Mouse (Mus musculus): Measurements from ENCODE around the gene Gm20696. TPM values are rescaled to one million over a fixed set of nuclear protein-coding genes. Genes with fewer than 3 reads are reported as not detected.
A peak's percentile ranks its signal among the peaks of the same experiment; 100 is the strongest.

Gm20696 gene
- total RNA-seq, 2 experiments from 2014 or later, result 0.73 to 0.90 TPM

- no peak for DNase-seq
- intact Hi-C loops (cut with DNase I; ENCODE audit: low total_unique reads), result no loop called here
Measured at GRCm38 (mm10) chr6:99527457-99528105, 139.0 kb downstream of the Gm20696 start.

DNA sequence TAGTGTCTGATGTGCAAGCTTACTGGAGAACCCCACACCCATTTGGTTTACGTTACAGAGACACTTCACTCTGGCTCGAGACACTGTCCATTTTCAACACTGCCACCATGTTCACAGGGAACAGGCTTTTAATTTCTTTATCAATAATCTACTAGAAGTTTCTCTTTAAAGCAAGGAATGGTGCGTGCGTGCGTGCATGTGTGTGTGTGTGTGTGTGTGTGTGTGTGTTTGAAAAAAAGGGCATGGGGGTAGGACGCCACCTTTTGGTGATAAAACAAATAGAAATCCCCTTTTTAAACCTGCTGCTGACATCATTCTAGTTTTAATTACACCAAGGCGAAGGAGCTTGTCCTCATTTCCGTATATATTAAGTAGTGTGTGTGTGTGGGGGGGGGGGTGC, 141.2 kb downstream of the Gm20696 start:
- DNase-seq, result peak; percentile 9
- intact Hi-C loops (cut with DNase I; ENCODE audit: low total_unique reads), result no loop called here

- DNase-seq, result no peak
- intact Hi-C loops (cut with DNase I; ENCODE audit: low total_unique reads), result no loop called here
Measured at GRCm38 (mm10) chr6:99523679-99524370, 142.8 kb downstream of the Gm20696 start.

- DNase-seq, result peak; percentile 77
- intact Hi-C loops (cut with DNase I; ENCODE audit: low total_unique reads), result no loop called here
Measured at GRCm38 (mm10) chr6:99523109-99523632, 143.4 kb downstream of the Gm20696 start.

- intact Hi-C loops (cut with DNase I; ENCODE audit: low total_unique reads), result no loop called here
- peak; percentile 61 for DNase-seq
Measured at GRCm38 (mm10) chr6:99522359-99523108, 144.1 kb downstream of the Gm20696 start, which contains the start of gene Foxp1. Gene Foxp1, minus strand, starts transcription at chr6:99522721.

- peak; percentile 53 for DNase-seq
- intact Hi-C loops (cut with DNase I; ENCODE audit: low total_unique reads), result no loop called here
Measured at GRCm38 (mm10) chr6:99521641-99522358, 144.8 kb downstream of the Gm20696 start.

GRCm38 (mm10) chr6:99521038-99521640, 145.5 kb downstream of the Gm20696 start:
- intact Hi-C loops (cut with DNase I; ENCODE audit: low total_unique reads), result no loop called here
- DNase-seq, result peak; percentile 52

DNA sequence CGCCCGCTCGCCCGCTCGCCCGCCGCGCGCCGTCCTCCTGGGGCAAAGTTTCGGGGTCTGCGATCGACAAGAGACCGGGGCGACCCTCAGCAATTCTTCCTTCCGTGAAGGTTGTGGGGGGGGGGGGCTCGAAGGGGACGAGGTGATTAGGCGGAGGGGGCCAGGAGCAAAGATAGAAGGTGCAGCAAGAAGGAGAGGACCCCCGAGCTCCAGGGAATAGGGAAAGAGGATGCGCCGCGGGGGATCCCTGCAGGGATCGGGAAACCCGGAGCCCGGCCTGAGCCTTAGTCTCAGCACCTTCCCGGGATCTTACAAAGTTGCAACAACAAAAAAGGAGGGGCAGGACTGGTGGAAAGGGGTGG, 145.9 kb downstream of the Gm20696 start:
- DNase-seq, result no peak
- intact Hi-C loops (cut with DNase I; ENCODE audit: low total_unique reads), result no loop called here

DNA sequence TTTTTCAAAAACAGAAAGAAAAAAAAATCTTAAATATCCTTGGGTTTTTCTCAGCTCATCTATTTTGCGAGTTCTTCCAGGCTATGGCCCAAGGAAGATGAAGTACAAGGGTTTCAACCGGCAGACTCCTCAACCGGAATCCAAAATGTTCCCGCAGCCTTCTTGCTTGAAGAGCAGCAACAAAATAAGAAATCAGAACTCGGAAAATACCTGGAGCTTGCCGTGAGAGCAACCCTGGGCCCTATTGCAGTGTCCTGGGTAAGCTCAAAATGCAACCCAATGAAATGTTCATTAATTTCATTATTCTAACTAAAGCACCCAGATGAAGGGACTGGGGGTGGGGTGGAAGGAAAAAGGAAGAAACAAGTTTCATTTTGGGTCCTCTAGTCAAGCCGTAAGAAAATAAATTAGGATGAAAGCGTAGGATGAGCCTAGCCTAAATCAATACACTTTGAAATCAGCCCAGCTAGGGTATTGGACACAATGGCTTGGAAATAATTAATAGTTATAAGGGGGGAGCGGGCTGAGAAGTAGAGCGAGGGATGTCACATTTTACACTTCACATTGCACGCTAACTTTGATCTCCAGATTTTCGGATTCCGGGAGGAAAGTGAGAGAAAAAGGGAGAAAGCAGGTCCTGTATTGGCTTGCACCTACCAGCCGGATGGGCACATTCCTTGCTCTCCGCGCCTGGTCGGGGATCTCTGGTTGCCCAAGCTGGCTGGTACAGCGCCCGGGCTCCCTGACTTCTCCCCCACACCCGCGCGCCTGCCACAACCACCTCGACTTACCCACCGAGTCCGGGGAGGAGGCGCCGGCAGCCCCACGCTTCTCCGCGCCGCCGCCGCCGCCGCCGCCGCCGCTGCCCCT, 146.6 kb downstream of the Gm20696 start:
- peak; percentile 38 for DNase-seq
- intact Hi-C loops (cut with DNase I; ENCODE audit: low total_unique reads), result no loop called here

DNA sequence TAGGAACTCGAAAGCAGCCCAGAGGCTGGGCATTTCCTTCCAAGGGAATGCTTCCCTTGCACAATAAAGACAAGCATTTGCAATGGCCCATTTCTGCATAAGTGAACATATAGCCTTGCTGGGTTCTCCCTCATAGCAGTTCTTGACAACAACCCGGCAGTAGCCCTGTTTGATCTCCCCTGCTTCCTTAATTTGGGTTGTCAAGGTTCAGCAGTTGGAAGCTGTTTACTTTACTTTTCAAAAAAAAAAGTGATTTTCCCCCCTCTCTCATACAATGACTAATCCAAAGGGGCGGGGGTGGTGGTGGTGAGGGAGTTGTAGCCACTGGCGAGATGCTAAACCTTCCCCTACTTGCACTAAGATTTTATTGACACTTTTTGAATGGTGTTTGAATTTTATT, 147.5 kb downstream of the Gm20696 start:
- intact Hi-C loops (cut with DNase I; ENCODE audit: low total_unique reads), result no loop called here
- DNase-seq, result no peak

DNA sequence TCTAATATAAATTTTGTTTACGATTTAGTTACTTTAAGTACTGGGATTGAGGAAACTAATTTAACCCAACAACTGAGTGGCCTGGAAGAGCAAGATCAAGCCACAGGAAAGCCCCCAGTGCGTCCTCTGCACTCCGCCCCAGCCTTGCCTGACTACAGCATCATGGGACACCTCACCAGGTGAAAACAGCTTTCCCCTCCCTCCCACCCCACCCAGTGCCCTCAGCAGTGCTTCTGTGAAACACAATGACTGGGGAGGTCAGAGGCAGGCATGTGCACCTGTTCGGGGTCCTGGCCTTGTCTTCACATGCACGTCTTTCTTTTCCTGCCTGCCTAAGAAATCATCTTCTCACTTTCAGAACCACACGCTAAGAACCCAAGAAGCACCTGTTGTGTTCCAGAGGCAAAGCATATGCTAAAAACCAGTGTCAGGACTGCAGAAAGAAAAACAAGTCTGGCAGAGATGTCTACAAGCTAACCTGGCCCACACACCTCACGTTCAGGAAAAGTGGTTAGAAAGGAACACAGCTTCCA, 150.9 kb downstream of the Gm20696 start:
- DNase-seq, result no peak
- intact Hi-C loops (cut with DNase I; ENCODE audit: low total_unique reads), result no loop called here

GRCm38 (mm10) chr6:99511862-99512261, 154.7 kb downstream of the Gm20696 start:
- DNase-seq, result no peak
- intact Hi-C loops (cut with DNase I; ENCODE audit: low total_unique reads), result no loop called here

GRCm38 (mm10) chr6:99509189-99509592, 157.4 kb downstream of the Gm20696 start:
- intact Hi-C loops (cut with DNase I; ENCODE audit: low total_unique reads), result no loop called here
- DNase-seq, result peak; percentile 28

- intact Hi-C loops (cut with DNase I; ENCODE audit: low total_unique reads), result no loop called here
- DNase-seq, result no peak
Measured at GRCm38 (mm10) chr6:99506816-99507215, 159.8 kb downstream of the Gm20696 start.

- intact Hi-C loops (cut with DNase I; ENCODE audit: low total_unique reads), result no loop called here
- no peak for DNase-seq
Measured at GRCm38 (mm10) chr6:99503741-99504140, 162.9 kb downstream of the Gm20696 start.

DNA sequence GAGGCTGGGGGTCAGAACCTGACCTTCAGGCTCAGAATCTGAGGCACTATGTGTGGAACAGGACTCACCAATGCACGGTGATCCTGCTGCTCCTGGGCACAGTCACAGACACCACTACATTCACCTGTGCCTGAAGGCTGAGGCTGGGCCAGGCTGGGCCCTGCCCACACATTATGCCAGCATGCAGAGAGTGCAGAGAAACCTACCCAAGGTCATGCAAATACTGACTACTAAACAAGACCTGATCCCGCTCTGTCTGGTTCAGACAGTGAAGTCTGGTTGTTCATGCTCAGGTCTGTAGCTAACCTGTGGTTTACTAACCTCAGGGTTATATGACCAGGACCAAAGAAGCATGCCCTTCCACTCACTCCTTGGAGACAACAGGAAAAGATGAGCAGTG, 163.9 kb downstream of the Gm20696 start:
- no peak for DNase-seq
- intact Hi-C loops (cut with DNase I; ENCODE audit: low total_unique reads), result no loop called here

GRCm38 (mm10) chr6:99502314-99502713, 164.3 kb downstream of the Gm20696 start:
- DNase-seq, result no peak
- intact Hi-C loops (cut with DNase I; ENCODE audit: low total_unique reads), result no loop called here

DNA sequence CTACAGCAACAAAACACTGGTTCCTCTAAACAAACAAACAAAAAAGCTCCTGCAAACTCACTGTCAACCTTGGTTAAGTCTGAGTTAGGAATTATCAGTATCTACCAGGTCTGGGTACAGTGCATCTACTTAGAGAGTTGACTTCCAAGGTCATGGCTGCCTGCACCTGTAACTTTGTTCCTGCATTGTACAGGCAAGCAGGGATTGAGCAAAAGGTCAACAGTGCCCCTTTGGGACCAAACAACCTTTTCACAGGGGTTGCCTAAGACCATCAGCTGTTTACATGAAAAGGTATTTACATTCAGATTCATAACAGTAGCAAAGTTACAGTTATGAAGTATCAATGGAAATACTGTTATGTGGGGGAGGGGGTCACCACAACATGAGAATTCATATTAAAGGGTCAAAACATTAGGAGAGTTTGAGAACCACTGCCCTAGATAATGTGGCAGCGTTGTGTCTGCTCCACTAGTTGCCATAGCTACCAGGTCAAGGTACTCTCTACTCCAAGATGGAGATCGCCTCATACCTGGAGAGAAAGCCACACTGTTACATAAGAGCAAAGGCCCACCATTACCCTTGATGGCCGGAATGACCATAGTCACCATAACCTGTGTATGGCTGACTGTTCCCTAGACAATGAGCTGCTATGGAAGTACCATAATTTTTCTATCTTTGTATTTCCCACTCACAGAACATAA, 165.9 kb downstream of the Gm20696 start:
- no peak for DNase-seq
- intact Hi-C loops (cut with DNase I; ENCODE audit: low total_unique reads), result no loop called here
